Comparison of ENCODE assay signal across 14 mouse cellular contexts in genomic region chr1:33515124-33515523, GRCm38 (mm10).
"Had no signal": no experiment of that assay in that cellular context is flagged by ENCODE, and none has a peak within 500 bp of the region (broad histone marks: within the 10 kb centered on the region; RNA-seq: fewer than 3 reads in every experiment).

No protein-coding gene starts in this region.

- H3K27ac ChIP-seq: limb, embryonic 15.5 days; liver, embryonic 12.5 days; midbrain, embryonic 15.5 days; neural tube, embryonic 13.5 days had no signal

- H3K4me1 ChIP-seq: limb, embryonic 15.5 days; liver, embryonic 12.5 days; midbrain, embryonic 15.5 days; neural tube, embryonic 13.5 days had no signal

- H3K27me3 ChIP-seq: limb, embryonic 15.5 days; liver, embryonic 12.5 days; midbrain, embryonic 15.5 days; neural tube, embryonic 13.5 days had no signal

- H3K36me3 ChIP-seq: limb, embryonic 15.5 days; midbrain, embryonic 15.5 days; neural tube, embryonic 13.5 days had no signal

- DNase-seq: kidney, adult 11 months; kidney, postnatal 14 days; layer of hippocampus, adult 9-11 months; layer of hippocampus, postnatal 36 days; retina, postnatal 1 day; right cerebral cortex, postnatal 4 days; spleen, adult 18-20 months; thymus, adult 2 months; thymus, postnatal 25 days had no signal

- H3K9ac ChIP-seq: limb, embryonic 15.5 days; liver, embryonic 12.5 days; midbrain, embryonic 15.5 days; neural tube, embryonic 13.5 days had no signal

- ATAC-seq: liver, embryonic 12.5 days; midbrain, embryonic 15.5 days had no signal

- H3K9me3 ChIP-seq: limb, embryonic 15.5 days; liver, embryonic 12.5 days; midbrain, embryonic 15.5 days; neural tube, embryonic 13.5 days had no signal

- H3K4me2 ChIP-seq: limb, embryonic 15.5 days; liver, embryonic 12.5 days; midbrain, embryonic 11.5 days; midbrain, embryonic 15.5 days; neural tube, embryonic 13.5 days had no signal

- H3K4me3 ChIP-seq: limb, embryonic 15.5 days; liver, embryonic 12.5 days; midbrain, embryonic 15.5 days; neural tube, embryonic 13.5 days had no signal
